ENCODE assay signal across 21 mouse cellular contexts in genomic region chr6:129721390-129721789, GRCm38 (mm10). TPM values are rescaled to one million over a fixed set of nuclear protein-coding genes. Genes with fewer than 3 reads are reported as not detected.
"Had no signal": no experiment of that assay in that cellular context is flagged by ENCODE, and none has a peak within 500 bp of the region (broad histone marks: within the 10 kb centered on the region; RNA-seq: fewer than 3 reads in every experiment).

No protein-coding gene starts in this region.

- H3K27me3 ChIP-seq: intestine, embryonic 15.5 days; kidney, embryonic 15.5 days; limb, embryonic 12.5 days; liver, embryonic 13.5 days; lung, embryonic 15.5 days; midbrain, embryonic 15.5 days had no signal

- H3K4me3 ChIP-seq: intestine, embryonic 15.5 days; kidney, embryonic 15.5 days; layer of hippocampus, adult 2 months; limb, embryonic 12.5 days; liver, embryonic 13.5 days; lung, embryonic 15.5 days; midbrain, embryonic 15.5 days had no signal

- H3K4me1 ChIP-seq: intestine, embryonic 15.5 days; limb, embryonic 12.5 days; liver, embryonic 13.5 days; lung, embryonic 15.5 days; midbrain, embryonic 15.5 days had no signal

- H3K9me3 ChIP-seq: intestine, embryonic 15.5 days; kidney, embryonic 15.5 days; limb, embryonic 12.5 days; liver, embryonic 13.5 days; lung, embryonic 15.5 days; midbrain, embryonic 15.5 days had no signal

- H3K27ac ChIP-seq: intestine, embryonic 15.5 days; kidney, embryonic 15.5 days; layer of hippocampus, adult 2 months; limb, embryonic 12.5 days; liver, embryonic 13.5 days; lung, embryonic 15.5 days; macrophage; midbrain, embryonic 15.5 days had no signal

- DNase-seq: kidney, adult 18-20 months; kidney, postnatal 4 days; liver; liver, embryonic 13.5 days; liver, postnatal 0 days; lung, postnatal 14 days; right cerebral cortex, postnatal 4 days; spleen, adult 18-20 months; thymus, adult 18-20 months; thymus, postnatal 14 days had no signal

- H3K9ac ChIP-seq: intestine, embryonic 15.5 days; kidney, embryonic 15.5 days; limb, embryonic 12.5 days; liver, embryonic 13.5 days; liver, postnatal 0 days; lung, embryonic 15.5 days; midbrain, embryonic 15.5 days had no signal

- ATAC-seq: intestine, embryonic 15.5 days; liver, postnatal 0 days; midbrain, embryonic 15.5 days had no signal

- H3K36me3 ChIP-seq: intestine, embryonic 15.5 days; kidney, embryonic 15.5 days; limb, embryonic 12.5 days; liver, embryonic 13.5 days; lung, embryonic 15.5 days; midbrain, embryonic 15.5 days had no signal

- H3K4me2 ChIP-seq: intestine, embryonic 15.5 days; kidney, embryonic 15.5 days; limb, embryonic 12.5 days; liver, embryonic 13.5 days; lung, embryonic 15.5 days; midbrain, embryonic 15.5 days had no signal

RNA-seq across cellular contexts. Expression of gene Klri1, which starts 4.5 kb away (rescaled TPM):
- total RNA-seq: layer of hippocampus, adult 2 months; layer of hippocampus, postnatal 10 days; left cerebral cortex, postnatal 36 days had no signal
- polyA plus RNA-seq: intestine, embryonic 15.5 days; limb, embryonic 12.5 days; liver, embryonic 13.5 days; liver, postnatal 0 days; lung, embryonic 15.5 days; macrophage; midbrain, embryonic 15.5 days; stomach, embryonic 14.5 days had no signal

RNA-seq across cellular contexts. Expression of gene Klri2, which starts 18.9 kb away (rescaled TPM):
- total RNA-seq: layer of hippocampus, adult 2 months; layer of hippocampus, postnatal 10 days; left cerebral cortex, postnatal 36 days had no signal
- polyA plus RNA-seq: kidney, embryonic 15.5 days; limb, embryonic 12.5 days; liver, embryonic 13.5 days; lung, embryonic 15.5 days; midbrain, embryonic 15.5 days; neural tube, embryonic 14.5 days; stomach, embryonic 14.5 days had no signal

RNA-seq across cellular contexts. Expression of gene Klrc1, which starts 42.6 kb away (rescaled TPM):
- total RNA-seq: layer of hippocampus, adult 2 months; layer of hippocampus, postnatal 10 days; left cerebral cortex, postnatal 36 days had no signal
- polyA plus RNA-seq: kidney, embryonic 15.5 days; limb, embryonic 12.5 days; liver, embryonic 13.5 days; midbrain, embryonic 15.5 days; neural tube, embryonic 14.5 days; stomach, embryonic 14.5 days had no signal
